Mouse (Mus musculus) layer of hippocampus, postnatal 10 days (tissue): ENCODE results near the gene Snapc5. TPM values are rescaled to one million over a fixed set of nuclear protein-coding genes. Genes with fewer than 3 reads are reported as not detected.
"Not testable (repeated sequence)": the region's sequence is repeated elsewhere in the genome, so short reads cannot be mapped to it uniquely, and the experiment has no call there.

Experiments
- DNase-seq, 2 experiments: peaks; one replicate each; pipeline ENCODE4 v3.0.0; 2021; ENCODE audit warnings: low spot score in 2 of 2
- total RNA-seq, 2 experiments: library from RNA; stranded (reverse); gene quantifications; 2 replicates each; pipeline ENCODE4 v1.2.3; 2021

Gene Snapc5
- total RNA-seq, 2 experiments from 2014 or later: 17.1 to 18.5 TPM

GRCm38 (mm10) chr9:64198763-64199418 is 19.8 kb downstream of the Snapc5 start:
- not testable (repeated sequence) for DNase-seq

DNA sequence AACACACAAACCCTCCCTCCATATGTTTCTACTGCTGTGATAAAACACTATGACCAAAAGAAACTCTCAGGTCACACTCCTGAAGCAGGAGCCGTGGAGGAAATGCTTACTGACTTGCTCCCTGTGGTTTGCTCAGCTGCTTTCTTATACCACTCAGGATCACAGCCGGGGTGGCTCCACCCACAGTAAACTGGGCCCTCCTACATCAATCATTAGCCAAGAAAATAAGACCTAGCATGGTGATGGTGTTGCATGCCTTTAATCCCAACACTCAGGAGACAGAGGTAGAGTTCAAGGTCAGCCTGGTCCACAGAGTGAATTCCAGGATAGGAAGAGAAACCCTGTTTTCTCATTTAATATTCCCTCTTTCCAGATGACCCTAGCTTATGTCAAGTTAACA is 20.8 kb downstream of the Snapc5 start:
- DNase-seq: no peak

GRCm38 (mm10) chr9:64202331-64202730 is 23.3 kb downstream of the Snapc5 start:
- no peak for DNase-seq

DNA sequence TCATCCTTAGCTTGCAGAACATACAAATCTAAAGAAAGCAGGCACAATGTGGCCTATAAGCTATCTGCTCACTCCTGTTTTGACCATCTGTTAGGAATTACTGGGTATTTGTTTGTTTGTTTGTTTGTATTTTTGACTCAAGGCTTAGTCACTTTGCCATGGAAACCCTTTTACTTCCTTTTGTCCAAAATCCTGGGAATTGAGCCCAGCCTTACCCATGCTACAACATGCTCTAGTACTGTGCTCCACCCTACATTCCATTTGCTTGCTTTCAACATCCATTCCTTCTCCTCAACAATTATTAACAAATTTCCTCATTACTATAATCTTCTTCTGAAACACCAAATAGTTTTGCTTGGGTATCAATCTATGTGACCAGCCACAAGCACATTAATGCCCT is 23.8 kb downstream of the Snapc5 start:
- DNase-seq: no peak

GRCm38 (mm10) chr9:64207509-64208084 is 28.5 kb downstream of the Snapc5 start:
- no peak for DNase-seq

GRCm38 (mm10) chr9:64214452-64214851 is 35.4 kb downstream of the Snapc5 start:
- DNase-seq: no peak

- DNase-seq: no peak
Measured at GRCm38 (mm10) chr9:64216090-64216489, 37.0 kb downstream of the Snapc5 start.

DNA sequence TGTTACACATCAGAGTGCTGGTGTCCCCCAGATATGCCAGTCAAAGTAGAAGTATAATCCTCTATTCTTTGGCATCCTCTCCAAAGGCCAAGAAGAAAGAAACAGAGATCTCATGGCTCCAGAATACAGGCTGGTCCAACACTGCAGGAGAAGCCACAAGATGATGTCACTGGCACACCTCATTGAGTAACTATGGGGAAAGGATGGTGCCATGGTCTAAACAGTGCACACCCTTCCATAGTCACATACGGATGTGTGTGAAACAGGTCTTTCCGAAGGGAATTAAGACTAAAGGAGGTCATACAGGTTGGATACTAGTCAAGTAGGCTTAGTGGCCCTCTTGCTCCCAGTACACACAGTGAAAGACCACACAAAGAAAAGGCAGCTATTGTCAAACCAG is 37.6 kb downstream of the Snapc5 start:
- DNase-seq: no peak

- DNase-seq: no peak
Measured at GRCm38 (mm10) chr9:64217887-64218286, 38.8 kb downstream of the Snapc5 start.

- no peak for DNase-seq
Measured at GRCm38 (mm10) chr9:64219305-64219704, 40.2 kb downstream of the Snapc5 start.

GRCm38 (mm10) chr9:64219772-64220420 is 40.8 kb downstream of the Snapc5 start:
- no peak for DNase-seq

DNA sequence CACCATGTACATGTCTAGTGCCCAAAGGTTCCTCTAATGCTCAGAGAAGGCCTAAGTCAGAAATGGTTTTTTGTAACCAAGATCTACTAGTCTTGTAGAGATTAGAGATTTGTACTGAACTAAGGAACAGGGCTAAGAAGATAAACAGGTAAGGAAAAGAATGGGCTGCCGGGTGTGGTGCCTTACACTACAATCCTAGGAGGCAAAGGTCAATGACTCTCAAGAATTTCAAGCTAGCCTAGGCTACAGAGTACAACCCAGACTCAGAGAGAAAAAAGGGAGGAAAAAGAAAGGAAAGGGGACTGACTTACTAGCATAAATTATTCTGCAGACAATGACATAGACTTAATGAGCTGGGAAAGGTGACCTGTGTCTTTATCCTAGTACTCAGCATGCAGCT is 41.5 kb downstream of the Snapc5 start:
- DNase-seq: no peak

GRCm38 (mm10) chr9:64221480-64221879 is 42.4 kb downstream of the Snapc5 start:
- DNase-seq: no peak

DNA sequence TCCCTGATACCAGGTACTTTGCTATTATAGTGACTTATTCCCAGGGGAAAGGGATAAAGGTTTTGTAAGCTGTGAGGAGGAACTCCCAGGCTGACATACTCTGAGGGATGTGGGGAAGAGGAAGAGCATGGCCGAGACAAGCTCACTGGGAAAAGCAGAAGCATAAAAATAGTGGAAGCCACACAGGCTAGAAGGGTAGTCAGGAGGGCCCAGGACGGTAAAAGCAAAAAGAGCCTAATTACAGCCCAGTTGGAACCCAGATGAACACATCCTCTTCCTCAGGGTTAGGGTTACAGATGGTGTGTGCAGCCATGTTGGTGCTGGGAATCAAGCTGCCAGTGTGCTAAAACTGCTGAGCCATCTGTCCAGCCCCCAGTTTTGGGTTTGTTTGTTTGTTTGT is 43.0 kb downstream of the Snapc5 start:
- DNase-seq: no peak

DNA sequence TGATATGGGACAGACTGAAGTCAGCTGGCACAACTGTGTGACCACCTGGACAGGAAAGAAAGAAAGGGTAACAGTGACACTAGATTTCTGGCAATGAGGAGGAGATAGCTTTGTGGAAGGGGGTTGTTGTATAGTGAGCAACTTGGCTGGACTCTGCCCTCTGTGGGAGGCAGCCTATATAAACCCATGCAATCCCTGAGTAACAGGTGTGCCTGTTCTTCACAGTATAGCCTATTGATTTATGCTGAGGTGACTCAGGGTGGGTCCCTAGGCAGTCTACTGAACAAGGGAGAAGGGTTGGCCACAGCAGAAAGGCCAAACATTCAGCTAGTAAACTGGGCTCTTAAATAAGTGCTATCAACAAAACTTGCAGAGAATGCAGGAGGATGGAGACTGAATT is 46.7 kb downstream of the Snapc5 start:
- DNase-seq: no peak

DNA sequence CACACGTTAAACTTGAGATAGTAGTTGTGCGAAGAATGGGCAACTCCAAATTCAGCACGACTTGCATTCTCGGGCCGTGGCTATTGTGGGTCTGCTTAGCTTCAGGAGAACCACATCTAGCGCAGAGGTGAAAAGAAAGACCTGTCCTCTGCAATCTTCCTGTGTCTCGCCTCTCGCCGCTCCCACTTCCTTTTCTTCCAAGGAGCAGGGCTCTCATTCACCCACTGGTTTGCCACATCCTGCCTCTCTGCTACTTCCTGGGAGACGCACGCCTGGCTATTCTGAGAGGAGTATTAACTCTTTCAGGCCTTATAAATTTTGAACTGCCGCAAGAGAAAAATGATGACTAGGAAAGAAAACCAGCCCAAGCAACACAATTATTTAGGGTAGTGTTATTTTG is 48.7 kb downstream of the Snapc5 start:
- no peak for DNase-seq

- DNase-seq: no peak
Measured at GRCm38 (mm10) chr9:64228972-64229371, 49.9 kb downstream of the Snapc5 start.

- no peak for DNase-seq
Measured at GRCm38 (mm10) chr9:64231171-64231570, 52.1 kb downstream of the Snapc5 start.

DNA sequence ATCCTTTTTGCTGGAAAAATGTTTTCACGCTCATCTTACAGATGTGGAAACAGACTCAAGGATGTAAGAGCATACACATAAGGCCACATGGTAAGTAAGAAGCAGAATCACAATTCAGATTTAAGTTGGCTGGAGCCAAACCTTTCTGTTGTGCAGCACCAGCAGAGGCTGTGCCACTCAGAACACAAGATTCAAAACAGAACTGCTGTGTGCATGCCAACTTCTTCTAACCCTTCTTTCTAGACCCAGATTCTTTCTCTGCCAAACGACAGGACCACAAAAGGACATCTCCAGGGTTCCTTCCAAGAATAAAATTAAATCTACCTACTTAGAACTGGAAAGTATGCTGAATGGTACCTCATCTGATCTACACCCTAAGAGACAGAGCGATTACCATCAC is 52.6 kb downstream of the Snapc5 start:
- DNase-seq: no peak

- DNase-seq: no peak
Measured at GRCm38 (mm10) chr9:64232257-64232957, 53.3 kb downstream of the Snapc5 start.
